28 mouse cellular contexts compared by ENCODE assay signal in genomic region chr2:136511756-136512155, GRCm38 (mm10). TPM values are rescaled to one million over a fixed set of nuclear protein-coding genes. Genes with fewer than 3 reads are reported as not detected.
DNase-seq lines count a peak whose midpoint lies in the region; ATAC-seq and TF ChIP-seq lines count a peak whose summit lies in the region.
"Had no signal": no experiment of that assay in that cellular context is flagged by ENCODE, and none has a peak within 500 bp of the region (broad histone marks: within the 10 kb centered on the region; RNA-seq: fewer than 3 reads in every experiment).

No protein-coding gene starts in this region.

- intact Hi-C loops in gastrocnemius, adult 2 months (cut with DNase I): no loop called here

- 68% methylated on average over 4 of the region's 4 CpGs for WGBS in neural tube, embryonic 11.5 days
- 50% methylated on average over 4 of the region's 4 CpGs for WGBS in neural tube, embryonic 15.5 days
- WGBS in embryonic facial prominence, embryonic 12.5 days: 82% methylated on average over 4 of the region's 4 CpGs
- 74% methylated on average over 4 of the region's 4 CpGs for WGBS in limb, embryonic 13.5 days

- H3K4me2 ChIP-seq in neural tube, embryonic 11.5 days (ENCODE audit: low read depth): no peak overlapping the region
- no peak overlapping the region for H3K4me2 ChIP-seq in neural tube, embryonic 15.5 days
- no peak overlapping the region for H3K4me2 ChIP-seq in embryonic facial prominence, embryonic 12.5 days (replicated peaks)
- H3K4me2 ChIP-seq in limb, embryonic 13.5 days (replicated peaks): no peak overlapping the region
- H3K4me2 ChIP-seq: embryonic facial prominence, embryonic 15.5 days; heart, embryonic 13.5 days; hindbrain, embryonic 12.5 days; kidney, embryonic 15.5 days; liver, embryonic 12.5 days; midbrain, embryonic 13.5 days had no signal

- no peaks in the 10 kb centered on the region for H3K36me3 ChIP-seq in neural tube, embryonic 11.5 days (ENCODE audit: control insufficient read depth, insufficient read depth, low read length)
- H3K36me3 ChIP-seq in neural tube, embryonic 15.5 days: no peaks in the 10 kb centered on the region
- H3K36me3 ChIP-seq in embryonic facial prominence, embryonic 12.5 days: no peaks in the 10 kb centered on the region
- no peaks in the 10 kb centered on the region for H3K36me3 ChIP-seq in limb, embryonic 13.5 days
- H3K36me3 ChIP-seq: embryonic facial prominence, embryonic 15.5 days; heart, embryonic 13.5 days; hindbrain, embryonic 12.5 days; kidney, embryonic 15.5 days; liver, embryonic 12.5 days; midbrain, embryonic 13.5 days had no signal

- H3K27ac ChIP-seq in gastrocnemius, adult 2 months: no peak overlapping the region
- H3K27ac ChIP-seq in neural tube, embryonic 11.5 days (ENCODE audit: low read depth, low read length): no peak overlapping the region
- no peak overlapping the region for H3K27ac ChIP-seq in neural tube, embryonic 15.5 days (replicated peaks)
- H3K27ac ChIP-seq in embryonic facial prominence, embryonic 12.5 days: no peak overlapping the region
- H3K27ac ChIP-seq in limb, embryonic 13.5 days: no peak overlapping the region
- H3K27ac ChIP-seq: embryonic facial prominence, embryonic 15.5 days; heart, embryonic 13.5 days; hindbrain, embryonic 12.5 days; kidney, embryonic 15.5 days; liver, embryonic 12.5 days; midbrain, embryonic 13.5 days had no signal

- H3K4me3 ChIP-seq in gastrocnemius, adult 2 months: no peak overlapping the region
- no peak overlapping the region for H3K4me3 ChIP-seq in neural tube, embryonic 11.5 days (ENCODE audit: low read depth, low read length)
- H3K4me3 ChIP-seq in neural tube, embryonic 15.5 days (replicated peaks): no peak overlapping the region
- H3K4me3 ChIP-seq in embryonic facial prominence, embryonic 12.5 days: no peak overlapping the region
- no peak overlapping the region for H3K4me3 ChIP-seq in limb, embryonic 13.5 days
- H3K4me3 ChIP-seq: embryonic facial prominence, embryonic 15.5 days; heart, embryonic 13.5 days; hindbrain, embryonic 12.5 days; kidney, embryonic 15.5 days; liver, embryonic 12.5 days; midbrain, embryonic 13.5 days had no signal

- no peaks in the 10 kb centered on the region for H3K4me1 ChIP-seq in neural tube, embryonic 11.5 days (ENCODE audit: control insufficient read depth, insufficient read depth, low read length)
- peaks cover 6% of the 10 kb centered on the region for H3K4me1 ChIP-seq in neural tube, embryonic 15.5 days
- no peaks in the 10 kb centered on the region for H3K4me1 ChIP-seq in embryonic facial prominence, embryonic 12.5 days
- 0 out of 2 replicates have a peak, but pooled peaks cover 3% of the 10 kb centered on the region for H3K4me1 ChIP-seq in limb, embryonic 13.5 days
- H3K4me1 ChIP-seq: heart, embryonic 13.5 days; kidney, embryonic 15.5 days; liver, embryonic 12.5 days had no signal

- TF ChIP-seq CTCF in gastrocnemius, adult 2 months (IDR thresholded peaks at IDR 0.05): no peak

- peak; percentile 15 for DNase-seq in gastrocnemius, adult 2 months
- DNase-seq in gastrocnemius, postnatal 25 days: no peak
- DNase-seq in neural tube, embryonic 11.5 days (ENCODE audit: low spot score): no peak
- no peak for DNase-seq in lung, postnatal 10 days
- DNase-seq: adrenal gland, postnatal 10 days; cerebellum, adult 18-20 months; gastrocnemius, postnatal 14 days; heart, adult 18-20 months; heart, postnatal 14 days; kidney, adult 11 months; layer of hippocampus, adult 9-11 months; lung, adult 18-20 months; lung, postnatal 14 days; thymus, adult 2 months; thymus, postnatal 4 days had no signal

- no peaks in the 10 kb centered on the region for H3K27me3 ChIP-seq in neural tube, embryonic 11.5 days (ENCODE audit: control insufficient read depth, insufficient read depth, low read length)
- peaks cover 7% of the 10 kb centered on the region; the same call in 1 of the 2 replicates for H3K27me3 ChIP-seq in neural tube, embryonic 15.5 days (replicated peaks)
- no peaks in the 10 kb centered on the region for H3K27me3 ChIP-seq in embryonic facial prominence, embryonic 12.5 days
- H3K27me3 ChIP-seq in limb, embryonic 13.5 days: no peaks in the 10 kb centered on the region
- H3K27me3 ChIP-seq: embryonic facial prominence, embryonic 15.5 days; heart, embryonic 13.5 days; kidney, embryonic 15.5 days; liver, embryonic 12.5 days had no signal

- peak; percentile 37 for ATAC-seq in neural tube, embryonic 11.5 days (ENCODE audit: insufficient read depth, low FRiP score, low TSS enrichment)
- no peak for ATAC-seq in neural tube, embryonic 15.5 days (ENCODE audit: low FRiP score)
- peak; percentile 52; the same call in 1 of the 2 replicates for ATAC-seq in embryonic facial prominence, embryonic 12.5 days (ENCODE audit: insufficient number of reproducible peaks, insufficient read depth, low FRiP score, low TSS enrichment)
- 0 out of 2 replicates have a peak, but pooled peaks have one; percentile 51 for ATAC-seq in limb, embryonic 13.5 days (ENCODE audit: low FRiP score, low read depth)
- ATAC-seq: liver, embryonic 12.5 days; midbrain, embryonic 13.5 days had no signal

- no peak overlapping the region for H3K9ac ChIP-seq in neural tube, embryonic 11.5 days (ENCODE audit: low read length)
- no peak overlapping the region for H3K9ac ChIP-seq in neural tube, embryonic 15.5 days (replicated peaks)
- no peak overlapping the region for H3K9ac ChIP-seq in embryonic facial prominence, embryonic 12.5 days
- H3K9ac ChIP-seq in limb, embryonic 13.5 days: no peak overlapping the region
- H3K9ac ChIP-seq: embryonic facial prominence, embryonic 15.5 days; heart, embryonic 13.5 days; hindbrain, embryonic 12.5 days; kidney, embryonic 15.5 days; liver, embryonic 12.5 days; midbrain, embryonic 13.5 days had no signal

- no peaks in the 10 kb centered on the region for H3K9me3 ChIP-seq in neural tube, embryonic 11.5 days (ENCODE audit: control insufficient read depth, low read length)
- no peaks in the 10 kb centered on the region for H3K9me3 ChIP-seq in neural tube, embryonic 15.5 days (replicated peaks)
- H3K9me3 ChIP-seq in embryonic facial prominence, embryonic 12.5 days: no peaks in the 10 kb centered on the region
- H3K9me3 ChIP-seq in limb, embryonic 13.5 days: no peaks in the 10 kb centered on the region
- H3K9me3 ChIP-seq: embryonic facial prominence, embryonic 15.5 days; heart, embryonic 13.5 days; hindbrain, embryonic 12.5 days; kidney, embryonic 15.5 days; liver, embryonic 12.5 days; midbrain, embryonic 13.5 days had no signal

RNA-seq across cellular contexts. Expression of gene Ankef1, which starts 10.0 kb away (rescaled TPM):
- total RNA-seq in gastrocnemius, adult 2 months (2021): under 1 TPM; 0.25 to 0.51 TPM
- 1 to 10 TPM in 1 of 2 experiments, not detected in 1; 2.5 TPM for total RNA-seq in gastrocnemius, postnatal 25 days (2021)
- 0.32 and 0.40 TPM in 2 replicates for polyA plus RNA-seq in neural tube, embryonic 11.5 days (2014; fragmentation: Nextera tagmentation; extraction: Ambion mirVana)
- polyA plus RNA-seq in neural tube, embryonic 15.5 days (2015; fragmentation: Nextera tagmentation; extraction: Ambion mirVana): 0.78 and 0.90 TPM in 2 replicates
- 0.55 and 0.77 TPM in 2 replicates for polyA plus RNA-seq in embryonic facial prominence, embryonic 12.5 days (2016; fragmentation: Nextera tagmentation; extraction: Ambion mirVana)
- polyA plus RNA-seq in limb, embryonic 13.5 days (2015; fragmentation: Nextera tagmentation; extraction: Ambion mirVana): 0.50 and 0.69 TPM in 2 replicates
- total RNA-seq: megakaryocyte progenitor cell, adult 5-6 weeks; MEL; neutrophil, adult 5-6 weeks had no signal
- polyA plus RNA-seq: C2C12; heart, embryonic 13.5 days; liver, embryonic 12.5 days had no signal
